Mouse (Mus musculus) layer of hippocampus, postnatal 10 days (tissue): ENCODE results near the gene Izumo2. TPM values are rescaled to one million over a fixed set of nuclear protein-coding genes. Genes with fewer than 3 reads are reported as not detected.
"Not testable (repeated sequence)": the region's sequence is repeated elsewhere in the genome, so short reads cannot be mapped to it uniquely, and the experiment has no call there.

Experiments
- DNase-seq, 2 experiments: peaks; one replicate each; pipeline ENCODE4 v3.0.0; 2021; ENCODE audit warnings: low spot score in 2 of 2
- total RNA-seq, 2 experiments: library from RNA; stranded (reverse); gene quantifications; 2 replicates each; pipeline ENCODE4 v1.2.3; 2021

Gene Izumo2
- total RNA-seq, 2 experiments from 2014 or later: not detected

DNA sequence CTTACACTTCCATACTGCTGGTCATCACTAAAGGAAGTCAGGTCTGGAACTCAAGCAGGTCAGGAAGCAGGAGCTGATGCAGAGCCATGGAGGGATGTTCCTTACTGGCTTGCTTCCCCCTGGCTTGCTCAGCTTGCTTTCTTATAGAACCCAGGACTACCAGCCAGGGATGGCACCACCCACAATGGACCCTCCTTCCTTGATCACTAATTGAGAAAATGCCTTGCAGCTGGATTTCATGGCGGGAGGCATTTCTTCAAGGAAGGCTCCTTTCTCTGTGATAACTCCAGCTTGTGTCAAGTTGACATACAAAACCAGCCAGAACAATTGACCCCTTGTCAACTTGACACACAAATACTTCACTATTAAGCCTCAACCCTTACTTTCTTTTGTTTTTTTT, 42.4 kb downstream of the Izumo2 start, which contains the start of gene Zfp473:
Gene Zfp473 (minus strand): TSS at position 101 of the 400 bp plus-strand sequence.
- DNase-seq: not testable (repeated sequence)

DNA sequence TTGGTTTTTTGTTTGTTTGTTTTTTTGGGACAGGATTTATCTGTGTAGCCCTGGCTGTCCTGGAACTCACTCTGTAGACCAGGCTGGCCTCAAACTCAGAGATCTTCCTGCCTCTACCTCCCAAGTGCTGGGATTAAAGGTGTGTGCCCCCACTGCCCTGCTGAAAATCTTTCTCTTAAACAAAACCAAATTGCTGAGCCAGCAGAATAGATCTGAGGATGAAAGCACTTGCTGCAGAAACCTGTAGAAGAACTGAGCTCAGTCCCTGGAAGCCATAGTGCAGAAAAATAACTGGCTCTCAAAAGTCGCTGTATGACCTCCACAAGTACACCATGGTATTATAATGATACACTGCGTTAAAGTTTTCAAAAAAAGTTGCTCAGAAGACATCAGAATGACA, 48.6 kb downstream of the Izumo2 start:
- no peak for DNase-seq

DNA sequence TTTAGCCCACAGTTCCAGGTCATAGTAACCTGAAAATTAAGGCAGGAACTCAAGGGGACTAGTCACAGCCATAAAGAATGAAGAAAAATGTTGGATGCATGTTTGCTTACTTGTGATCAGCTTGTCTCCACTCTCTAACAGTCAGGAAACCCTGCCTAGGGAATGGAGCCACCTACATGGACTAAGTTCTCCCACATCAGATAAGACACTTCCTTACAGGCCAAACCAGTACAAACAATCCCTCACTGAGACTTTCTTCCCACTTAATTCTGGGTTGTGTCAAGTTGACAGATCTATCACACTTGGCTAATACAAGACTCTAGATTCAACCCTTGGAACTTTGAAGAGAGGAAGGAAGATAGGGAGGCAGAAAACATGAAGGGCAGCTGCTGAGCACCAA, 51.8 kb downstream of the Izumo2 start:
- no peak for DNase-seq

DNA sequence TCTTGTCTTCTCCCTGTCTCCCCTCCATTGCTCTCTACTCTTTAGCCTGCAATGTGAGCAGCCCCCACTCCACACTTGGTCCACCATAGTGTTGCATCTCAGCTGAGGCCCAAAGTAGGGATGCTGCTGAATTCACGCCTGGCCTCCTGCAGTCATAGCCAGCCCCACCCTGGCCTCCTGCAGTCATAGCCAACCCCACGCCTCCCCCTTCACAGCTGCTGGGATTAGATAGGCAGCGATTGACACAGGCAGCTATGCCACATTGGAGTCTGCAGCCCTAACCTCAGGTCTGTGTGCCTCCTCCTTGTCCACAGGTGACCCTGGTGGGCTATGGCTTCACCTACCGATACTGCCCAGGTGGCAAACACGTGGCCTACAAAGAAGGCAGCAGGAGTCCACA, 59.6 kb downstream of the Izumo2 start:
- DNase-seq: no peak

Other genes starting within 250 kb of the Izumo2 start
- gene Aspdh, start 243.4 kb upstream of the Izumo2 start, total RNA-seq: 10 to 100 TPM; 13.0 to 16.5 TPM
- 10 to 100 TPM; 38.7 to 41.1 TPM for gene Josd2, start 240.8 kb upstream of the Izumo2 start, total RNA-seq
- 100 to 1,000 TPM; 157 to 169 TPM for gene Emc10, start 212.2 kb upstream of the Izumo2 start, total RNA-seq
- 10 to 100 TPM; 27.6 to 33.3 TPM for gene Fam71e1, start 212.2 kb upstream of the Izumo2 start, total RNA-seq
- gene Mybpc2, start 184.1 kb upstream of the Izumo2 start, total RNA-seq: under 1 TPM; 0.11 to 0.18 TPM
- gene Spib, start 176.7 kb upstream of the Izumo2 start, total RNA-seq: under 1 TPM in 1 of 2 experiments, not detected in 1; 0.11 TPM
- 10 to 100 TPM; 10.3 to 13.6 TPM for gene Pold1, start 159.9 kb upstream of the Izumo2 start, total RNA-seq
- 10 to 100 TPM; 58.3 to 67.3 TPM for gene Nr1h2, start 154.8 kb upstream of the Izumo2 start, total RNA-seq
- under 1 TPM in 1 of 2 experiments, not detected in 1; 0.98 TPM for gene Napsa, start 136.4 kb upstream of the Izumo2 start, total RNA-seq
- 100 to 1,000 TPM in 1 of 2 experiments, 10 to 100 TPM in 1; 93.0 to 106 TPM for gene Kcnc3, start 118.1 kb upstream of the Izumo2 start, total RNA-seq
- gene Myh14, start 37.9 kb upstream of the Izumo2 start, total RNA-seq: 10 to 100 TPM; 17.6 to 17.9 TPM
- gene Vrk3, start 39.7 kb downstream of the Izumo2 start, total RNA-seq: 10 to 100 TPM; 27.7 to 31.5 TPM
- gene Zfp473, start 42.3 kb downstream of the Izumo2 start, total RNA-seq: under 1 TPM; 0.16 to 0.53 TPM
- 10 to 100 TPM; 34.2 to 35.2 TPM for gene Nup62, start 107.3 kb downstream of the Izumo2 start, total RNA-seq
- 1 to 10 TPM; 1.1 to 2.0 TPM for gene Il4i1, start 107.6 kb downstream of the Izumo2 start, total RNA-seq
- gene Atf5, start 107.9 kb downstream of the Izumo2 start, total RNA-seq: 10 to 100 TPM; 28.0 to 29.1 TPM
- 10 to 100 TPM; 85.8 to 95.5 TPM for gene Akt1s1, start 140.2 kb downstream of the Izumo2 start, total RNA-seq
- 10 to 100 TPM; 41.2 to 53.3 TPM for gene Tbc1d17, start 140.3 kb downstream of the Izumo2 start, total RNA-seq
- 10 to 100 TPM; 32.6 to 38.4 TPM for gene Pnkp, start 148.4 kb downstream of the Izumo2 start, total RNA-seq
- 100 to 1,000 TPM; 278 to 304 TPM for gene Ptov1, start 161.0 kb downstream of the Izumo2 start, total RNA-seq
- 100 to 1,000 TPM; 107 to 114 TPM for gene Med25, start 184.0 kb downstream of the Izumo2 start, total RNA-seq
- 10 to 100 TPM; 17.9 to 19.4 TPM for gene Fuz, start 187.3 kb downstream of the Izumo2 start, total RNA-seq
- gene Ap2a1, start 220.8 kb downstream of the Izumo2 start, total RNA-seq: 100 to 1,000 TPM; 261 to 290 TPM
- gene Tsks, start 234.5 kb downstream of the Izumo2 start, total RNA-seq: under 1 TPM; 0.25 to 0.64 TPM